Mouse (Mus musculus) limb, embryonic 13.5 days (tissue): ENCODE results near the gene Prkag2. TPM values are rescaled to one million over a fixed set of nuclear protein-coding genes. Genes with fewer than 3 reads are reported as not detected.
"Not testable (repeated sequence)": the region's sequence is repeated elsewhere in the genome, so short reads cannot be mapped to it uniquely, and the experiment has no call there.

ENCODE experiments used
- ATAC-seq: fragments of 200-750 bp; cut with Nextera tagmentation; 2 replicates; pipeline ENCODE4 v1.8.0; 2017; ENCODE audit warnings: low read depth, moderate number of reproducible peaks, moderate TSS enrichment; ENCODE audit not compliant: low FRiP score
- H3K27ac ChIP-seq: fragments of 300-500 bp; sonication (generic); 2 replicates; pipeline ENCODE4 v1.5.1; 2015; ENCODE audit warnings: inconsistent platforms, mild to moderate bottlenecking, moderate library complexity
- H3K27me3 ChIP-seq: fragments of 300-500 bp; sonication (generic); 2 replicates; pipeline ENCODE4 v1.6.1; 2015; ENCODE audit warnings: mild to moderate bottlenecking, inconsistent platforms
- H3K36me3 ChIP-seq: fragments of 300-500 bp; sonication (generic); 2 replicates; pipeline ENCODE4 v1.6.1; 2015; ENCODE audit warnings: inconsistent platforms, mild to moderate bottlenecking, moderate library complexity
- H3K4me1 ChIP-seq: fragments of 300-500 bp; sonication (generic); 2 replicates; pipeline ENCODE4 v1.6.1; 2015; ENCODE audit warnings: inconsistent platforms
- H3K4me2 ChIP-seq: fragments of 300-500 bp; sonication (generic); replicated peaks from 2 replicates; pipeline ENCODE4 v1.6.1; 2015; ENCODE audit warnings: inconsistent platforms, mild to moderate bottlenecking, moderate library complexity
- H3K4me3 ChIP-seq: fragments of 300-500 bp; sonication (generic); 2 replicates; pipeline ENCODE4 v1.5.1; 2015; ENCODE audit warnings: moderate library complexity, mild to moderate bottlenecking, inconsistent platforms
- H3K9ac ChIP-seq: fragments of 300-500 bp; sonication (generic); 2 replicates; pipeline ENCODE4 v1.6.1; 2015; ENCODE audit warnings: mild to moderate bottlenecking, inconsistent platforms
- H3K9me3 ChIP-seq: fragments of 300-500 bp; sonication (generic); 2 replicates; pipeline ENCODE4 v1.6.1; 2016; ENCODE audit warnings: inconsistent platforms
- WGBS: fragments of 180-500 bp; shearing (Covaris S2); methylation state at CpG from one replicate; pipeline ENCODE4 v1.1.7; 2015; 5-methylcytosine and 5-hydroxymethylcytosine counted together
- polyA plus RNA-seq: library from polyadenylated mRNA; unstranded; fragments of >200 nt; fragmentation: Nextera tagmentation; extraction: Ambion mirVana; gene quantifications from 2 replicates; pipeline ENCODE4 v1.2.1, GENCODE M21; 2015

The Prkag2 gene
- polyA plus RNA-seq, 1 experiment from 2014 or later = 21.3 TPM

DNA sequence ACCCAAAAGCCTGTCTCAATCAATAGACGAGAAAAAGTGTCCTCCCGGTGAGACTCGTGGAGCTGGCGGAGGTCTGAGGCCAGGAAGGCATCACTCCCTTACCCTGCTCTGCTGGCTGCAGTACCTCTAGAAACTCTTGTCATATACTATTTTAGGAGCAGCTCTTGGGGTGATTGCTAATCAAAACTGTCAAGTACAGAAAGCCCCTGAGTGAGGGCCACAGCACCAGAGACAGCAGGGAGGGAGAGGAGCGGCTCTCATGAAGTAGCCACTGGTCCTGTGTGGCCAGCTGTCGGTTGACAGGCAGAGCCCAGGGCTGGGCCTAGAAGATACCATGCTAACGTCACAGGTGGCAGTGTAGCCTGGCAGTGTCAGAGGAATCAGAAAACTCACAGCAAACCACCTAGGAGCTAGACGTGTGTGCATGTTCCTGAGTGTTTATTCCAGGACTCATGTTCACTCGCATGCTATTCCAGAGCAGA lies 239.0 kb downstream of the Prkag2 start:
- H3K9ac ChIP-seq = no peak overlapping the region
- H3K4me3 ChIP-seq = no peak overlapping the region
- WGBS = 87% methylated on average over 9 of the region's 9 CpGs
- H3K27ac ChIP-seq = no peak overlapping the region
- peaks cover 14% of the 10 kb centered on the region for H3K36me3 ChIP-seq
- ATAC-seq = no peak
- no peaks in the 10 kb centered on the region for H3K27me3 ChIP-seq
- no peak overlapping the region for H3K4me2 ChIP-seq
- no peaks in the 10 kb centered on the region for H3K4me1 ChIP-seq
- H3K9me3 ChIP-seq = 0 out of 2 replicates have a peak, but pooled peaks cover 3% of the 10 kb centered on the region

DNA sequence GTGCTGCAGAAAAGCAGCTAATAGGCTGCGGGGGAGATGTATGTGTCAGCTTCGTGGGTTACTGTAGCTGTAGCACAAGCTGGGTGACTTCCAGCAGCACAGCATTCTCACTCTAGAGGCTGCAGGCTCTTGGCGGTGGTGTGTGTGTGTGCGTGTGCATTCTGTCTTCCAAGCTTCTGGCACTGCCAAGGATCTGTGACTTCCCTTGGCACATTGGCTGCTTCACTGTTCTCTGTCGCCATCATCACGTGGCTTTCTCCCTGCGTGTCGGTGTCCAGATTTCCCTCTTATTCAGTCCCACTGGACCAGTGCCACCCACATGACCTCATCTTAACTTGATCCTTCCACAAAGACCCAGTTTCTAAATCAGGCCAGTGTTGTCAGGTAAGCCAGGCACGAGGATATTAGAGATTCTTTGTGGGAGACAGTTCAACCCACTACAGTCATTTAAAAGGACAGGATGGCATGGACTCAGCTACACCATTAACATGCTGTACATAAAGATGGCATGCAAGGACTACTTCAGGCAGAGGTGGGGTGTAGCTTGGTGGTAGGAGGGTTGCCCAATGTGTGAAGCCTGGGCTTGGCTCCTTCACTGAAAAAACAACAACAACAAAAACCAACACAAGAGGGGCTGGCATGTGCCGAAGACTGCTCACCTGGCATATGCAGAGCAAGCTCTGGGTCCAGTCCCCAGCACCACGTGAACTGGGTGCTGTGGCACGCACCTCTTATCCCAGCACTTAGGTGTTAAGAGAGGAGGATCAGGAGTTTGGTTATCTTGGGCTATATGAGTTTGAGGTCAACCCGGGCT lies 239.6 kb downstream of the Prkag2 start:
- no peak for ATAC-seq
- H3K4me1 ChIP-seq = no peaks in the 10 kb centered on the region
- no peak overlapping the region for H3K4me3 ChIP-seq
- H3K27me3 ChIP-seq = no peaks in the 10 kb centered on the region
- peaks cover 8% of the 10 kb centered on the region for H3K36me3 ChIP-seq
- no peak overlapping the region for H3K4me2 ChIP-seq
- H3K9ac ChIP-seq = no peak overlapping the region
- H3K27ac ChIP-seq = no peak overlapping the region
- no peaks in the 10 kb centered on the region for H3K9me3 ChIP-seq
- WGBS = 87% methylated on average over 13 of the region's 13 CpGs

- no peak overlapping the region for H3K4me3 ChIP-seq
- no peak overlapping the region for H3K27ac ChIP-seq
- H3K9me3 ChIP-seq = no peaks in the 10 kb centered on the region
- no peak overlapping the region for H3K9ac ChIP-seq
- H3K4me2 ChIP-seq = no peak overlapping the region
- H3K36me3 ChIP-seq = peaks cover 8% of the 10 kb centered on the region
- no peak for ATAC-seq
- 78% methylated on average over 3 of the region's 3 CpGs for WGBS
- H3K4me1 ChIP-seq = no peaks in the 10 kb centered on the region
- no peaks in the 10 kb centered on the region for H3K27me3 ChIP-seq
These were observed 240.5 kb downstream of the Prkag2 start for GRCm38 (mm10) chr5:24859771-24860540.

DNA sequence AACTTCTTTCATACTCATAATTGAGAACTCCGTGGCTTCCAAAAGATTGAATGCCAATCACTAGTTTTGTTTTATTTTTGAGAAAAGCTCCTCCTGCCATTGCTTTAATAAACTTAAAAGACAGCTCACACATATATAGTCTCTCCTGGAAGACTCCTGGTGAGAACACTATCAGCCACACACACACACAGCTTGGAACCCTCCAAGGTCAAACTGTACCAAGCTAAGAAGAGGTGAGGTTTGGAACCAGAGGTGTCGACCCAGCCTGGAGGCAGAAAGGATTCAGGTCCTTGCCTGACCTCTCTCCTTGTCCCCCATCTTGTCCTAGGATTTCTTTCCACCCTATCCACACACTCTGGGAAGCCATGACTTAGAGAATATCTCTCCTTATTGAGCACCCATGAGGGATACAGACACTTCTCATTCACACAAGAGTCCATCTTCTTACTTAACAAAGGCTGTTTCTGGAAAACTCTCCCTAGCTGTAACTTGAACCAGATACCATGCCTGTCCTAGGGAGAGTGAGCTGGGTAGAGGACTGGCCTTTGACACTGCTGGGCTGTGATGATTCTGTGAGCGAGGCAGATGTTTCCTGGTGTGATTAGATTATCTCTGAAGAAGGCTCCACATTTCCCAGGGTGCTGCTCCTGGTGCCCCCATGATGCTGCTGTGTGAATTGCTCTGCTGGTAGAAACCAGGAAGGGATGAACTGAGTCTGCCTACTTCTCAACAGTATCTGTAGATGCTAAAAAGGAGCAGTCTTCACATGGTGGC lies 245.4 kb downstream of the Prkag2 start:
- Histone ChIP-seq H3K4me1 (no peaks in the 10 kb centered on the region), H3K36me3 (no peaks in the 10 kb centered on the region), H3K27me3 (no peaks in the 10 kb centered on the region), H3K9me3 (no peaks in the 10 kb centered on the region), H3K4me3 (no peak overlapping the region), H3K9ac (no peak overlapping the region), H3K27ac (no peak overlapping the region), H3K4me2 (no peak overlapping the region)
- WGBS = 66% methylated on average over 3 of the region's 3 CpGs
- no peak for ATAC-seq

- no peaks in the 10 kb centered on the region for H3K27me3 ChIP-seq
- ATAC-seq = no peak
- no peaks in the 10 kb centered on the region for H3K36me3 ChIP-seq
- no peak overlapping the region for H3K9ac ChIP-seq
- no peak overlapping the region for H3K4me3 ChIP-seq
- H3K4me2 ChIP-seq = no peak overlapping the region
- H3K4me1 ChIP-seq = no peaks in the 10 kb centered on the region
- H3K27ac ChIP-seq = no peak overlapping the region
- H3K9me3 ChIP-seq = no peaks in the 10 kb centered on the region
- WGBS = 89% methylated on average over 3 of the region's 3 CpGs
These were observed 246.2 kb downstream of the Prkag2 start for GRCm38 (mm10) chr5:24854256-24854655.

DNA sequence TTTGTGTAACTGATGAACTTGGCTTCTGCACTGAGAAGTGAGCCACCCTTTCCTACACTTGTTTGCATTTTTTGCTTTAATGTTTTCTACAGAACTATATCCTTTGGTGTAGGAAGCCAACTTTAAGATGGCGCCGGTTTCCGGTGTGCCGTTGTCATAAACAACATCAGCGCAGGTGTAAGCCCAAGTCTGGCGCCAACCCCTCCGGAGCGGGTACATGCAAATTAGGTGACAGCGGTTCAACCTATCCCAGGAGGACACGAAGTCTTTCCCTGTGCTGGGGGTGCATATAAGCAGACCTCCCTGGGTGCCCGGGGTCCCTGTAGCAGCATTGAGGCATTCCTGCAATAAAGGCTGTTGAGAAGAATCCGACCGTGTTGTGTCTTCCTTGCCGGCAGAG lies 252.2 kb downstream of the Prkag2 start:
- not testable (repeated sequence) for H3K9me3 ChIP-seq, H3K4me3 ChIP-seq, H3K36me3 ChIP-seq, H3K27me3 ChIP-seq, H3K4me2 ChIP-seq, H3K27ac ChIP-seq, ATAC-seq, H3K4me1 ChIP-seq, H3K9ac ChIP-seq
- WGBS = 90% methylated on average over 14 of the region's 14 CpGs

DNA sequence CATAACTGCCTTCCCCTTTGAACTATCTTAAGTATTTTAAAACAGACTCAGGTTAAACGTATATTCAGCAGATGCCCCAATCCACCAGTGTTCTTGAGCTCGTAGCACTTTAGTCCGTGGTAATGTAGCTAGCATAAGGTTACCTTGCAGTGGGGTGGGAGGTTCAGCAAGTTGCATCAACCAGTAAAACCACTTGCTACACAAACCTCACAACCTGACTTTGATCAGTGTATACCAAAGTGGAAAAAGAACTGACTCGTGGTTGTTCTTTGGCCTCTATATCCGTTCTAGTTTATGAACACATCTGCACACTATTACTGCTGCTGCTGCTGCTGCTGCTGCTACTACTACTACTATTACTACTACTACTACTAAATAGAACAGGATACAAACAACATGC lies 256.6 kb downstream of the Prkag2 start:
- Histone ChIP-seq H3K4me3 (no peak overlapping the region), H3K9me3 (no peaks in the 10 kb centered on the region), H3K27me3 (no peaks in the 10 kb centered on the region), H3K36me3 (no peaks in the 10 kb centered on the region), H3K4me2 (peak overlapping the region; percentile 88; the same call in 1 of the 2 replicates), H3K27ac (no peak overlapping the region), H3K4me1 (peaks cover 25% of the 10 kb centered on the region), H3K9ac (no peak overlapping the region)
- no peak for ATAC-seq
- WGBS = 78% methylated on average over 5 of the region's 5 CpGs

- Histone ChIP-seq H3K9me3 (no peaks in the 10 kb centered on the region), H3K4me3 (peak overlapping the region; percentile 87), H3K36me3 (no peaks in the 10 kb centered on the region), H3K9ac (peak overlapping the region; percentile 66), H3K27ac (peak overlapping the region; percentile 99), H3K27me3 (no peaks in the 10 kb centered on the region), H3K4me1 (peaks cover 31% of the 10 kb centered on the region), H3K4me2 (peak overlapping the region; percentile 88)
- WGBS = 1% methylated on average over 21 of the region's 21 CpGs
- ATAC-seq = peak; percentile 17; the same call in 1 of the 2 replicates
These were observed 257.4 kb downstream of the Prkag2 start for GRCm38 (mm10) chr5:24843103-24843475.

DNA sequence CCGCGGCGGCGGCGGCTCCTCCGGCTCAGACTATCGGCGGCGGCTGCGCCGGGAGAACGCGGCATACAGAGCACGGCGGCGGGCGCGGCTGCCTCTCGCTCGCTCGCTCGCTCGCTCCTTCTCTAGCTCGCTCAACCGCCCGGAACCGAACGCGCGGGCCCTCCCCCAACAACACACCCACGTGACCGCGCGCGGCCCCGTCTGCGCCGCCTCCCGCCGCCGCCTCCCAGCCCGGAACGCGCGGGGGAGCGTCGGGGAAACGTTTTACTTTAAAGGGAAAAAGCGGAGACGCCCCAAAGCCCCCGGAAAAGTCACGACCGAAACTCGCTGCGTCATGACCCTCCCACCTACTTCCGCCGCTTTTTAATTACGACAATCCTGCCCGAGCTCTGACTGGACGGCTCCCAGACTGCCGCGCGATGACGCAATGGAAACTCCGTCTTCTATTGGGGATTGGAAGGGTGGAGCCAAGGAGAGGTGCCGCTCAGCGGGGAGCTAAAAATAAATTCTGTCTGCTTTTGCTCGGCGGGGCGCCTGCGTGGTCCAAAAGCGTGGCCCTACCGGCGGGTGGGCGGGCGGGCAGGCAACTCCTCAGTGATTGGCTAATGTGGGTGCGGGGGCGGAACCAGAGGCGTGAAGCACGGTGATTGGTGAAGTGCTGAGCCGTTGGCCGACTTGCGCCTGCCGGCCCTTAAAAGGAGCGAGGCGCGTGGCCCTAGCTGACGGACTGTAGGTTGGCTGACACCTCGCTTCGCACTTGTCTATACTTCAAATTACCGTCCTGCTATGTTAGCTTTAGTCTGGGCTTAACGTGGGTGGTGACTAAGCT lies 258.0 kb downstream of the Prkag2 start, which contains the start of gene Rheb:
Gene Rheb (minus strand): TSS at position 351 of the 829 bp plus-strand sequence.
- 0% methylated on average over 92 of the region's 92 CpGs for WGBS
- Histone ChIP-seq H3K4me1 (peaks cover 34% of the 10 kb centered on the region), H3K4me2 (peak within 1 kb of the TSS; percentile 89), H3K9me3 (no peaks in the 10 kb centered on the region), H3K4me3 (peak within 1 kb of the TSS; percentile 87), H3K27ac (peak within 1 kb of the TSS; percentile 99), H3K27me3 (no peaks in the 10 kb centered on the region), H3K9ac (peak within 1 kb of the TSS; percentile 95), H3K36me3 (no peaks in the 10 kb centered on the region)
- ATAC-seq = peak; percentile 98

GRCm38 (mm10) chr5:24841662-24842273 lies 258.7 kb downstream of the Prkag2 start:
- H3K27me3 ChIP-seq = no peaks in the 10 kb centered on the region
- no peak for ATAC-seq
- H3K4me1 ChIP-seq = peaks cover 36% of the 10 kb centered on the region
- H3K36me3 ChIP-seq = no peaks in the 10 kb centered on the region
- under 1% methylated on average over 50 of the region's 50 CpGs for WGBS
- peak overlapping the region; percentile 89 for H3K4me2 ChIP-seq
- no peaks in the 10 kb centered on the region for H3K9me3 ChIP-seq
- peak overlapping the region; percentile 87 for H3K4me3 ChIP-seq
- H3K27ac ChIP-seq = peak overlapping the region; percentile 99
- peak overlapping the region; percentile 95 for H3K9ac ChIP-seq

DNA sequence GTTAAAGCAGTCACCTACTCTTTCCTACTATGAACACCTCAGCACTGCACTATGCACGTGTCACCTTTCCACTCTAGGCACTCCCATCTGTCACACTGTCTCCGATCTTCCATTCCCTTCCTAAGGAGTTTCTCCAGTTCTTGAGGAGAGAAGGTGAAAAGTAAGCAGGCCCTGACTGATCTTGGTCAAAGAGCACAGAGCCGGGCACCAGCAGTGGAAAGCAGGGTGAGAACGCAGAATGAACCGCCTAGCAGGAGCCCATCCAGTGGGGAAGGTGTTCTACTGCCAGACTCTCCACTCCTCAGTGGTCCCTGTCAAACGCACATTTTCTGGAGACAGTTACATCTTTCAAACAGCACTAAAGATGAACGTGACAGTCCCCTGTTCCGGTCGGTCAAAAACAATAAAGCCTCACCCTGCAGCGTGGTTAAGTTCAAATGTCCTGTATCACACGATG lies 259.4 kb downstream of the Prkag2 start:
- Histone ChIP-seq H3K27ac (no peak overlapping the region), H3K4me3 (peak overlapping the region; percentile 87)

More for the DNA sequence above, 259.4 kb downstream of the Prkag2 start:
- Histone ChIP-seq H3K4me1 (peaks cover 36% of the 10 kb centered on the region), H3K27me3 (no peaks in the 10 kb centered on the region), H3K36me3 (no peaks in the 10 kb centered on the region), H3K4me2 (peak overlapping the region; percentile 89), H3K9ac (peak overlapping the region; percentile 95), H3K9me3 (no peaks in the 10 kb centered on the region)
- no peak for ATAC-seq
- 16% methylated on average over 11 of the region's 11 CpGs for WGBS
